Mouse (Mus musculus): ENCODE results near the gene Pogz. TPM values are rescaled to one million over a fixed set of nuclear protein-coding genes. Genes with fewer than 3 reads are reported as not detected.
"Not testable (repeated sequence)": the region's sequence is repeated elsewhere in the genome, so short reads cannot be mapped to it uniquely, and the experiment has no call there.

Pogz gene
- polyA plus RNA-seq, 1 experiment from 2014 or later: 14.5 TPM

DNA sequence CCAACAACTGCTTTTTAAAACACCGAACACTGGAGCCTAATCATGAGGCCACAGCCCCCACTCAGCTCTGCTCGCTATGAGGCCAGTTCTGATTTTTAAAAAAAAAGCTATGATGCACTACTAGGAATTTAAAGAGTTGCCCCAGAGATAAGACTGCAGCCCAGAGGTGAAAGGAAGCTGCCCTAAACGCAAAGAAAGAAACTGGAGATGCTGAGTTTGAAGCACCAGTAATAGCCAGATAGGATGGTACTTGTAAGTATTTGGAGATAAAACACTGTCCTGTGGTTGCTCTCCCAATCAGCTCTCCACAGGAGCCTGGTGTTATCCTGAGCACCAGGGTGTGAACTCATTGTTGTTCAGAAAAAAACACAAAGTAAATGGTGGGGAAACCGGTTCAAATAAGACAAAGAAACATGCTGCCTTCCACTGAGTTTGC, 89.0 kb downstream of the Pogz start:
- not testable (repeated sequence) for H3K27ac ChIP-seq (replicated peaks in 1 of 2; ENCODE audit: control insufficient read depth in 1 of 2, insufficient read depth in 1 of 2, low read depth in 2 of 2, low read length in 2 of 2); H3K27me3 ChIP-seq (ENCODE audit: control insufficient read depth, insufficient read depth, low read length); ATAC-seq (ENCODE audit: insufficient number of reproducible peaks, insufficient read depth, low FRiP score, low read depth); H3K9ac ChIP-seq (ENCODE audit: low read length); H3K36me3 ChIP-seq (ENCODE audit: control insufficient read depth, insufficient read depth, low read length); H3K4me1 ChIP-seq (ENCODE audit: control insufficient read depth in 2 of 2, insufficient read depth in 2 of 2, low read length in 2 of 2); H3K4me2 ChIP-seq (ENCODE audit: low read length); H3K4me3 ChIP-seq (ENCODE audit: control insufficient read depth in 1 of 2, insufficient read depth in 1 of 2, low read depth in 1 of 2, low read length in 2 of 2); H3K9me3 ChIP-seq (ENCODE audit: control insufficient read depth, low read length)
- 16% methylated on average over 4 of the region's 4 CpGs for WGBS

DNA sequence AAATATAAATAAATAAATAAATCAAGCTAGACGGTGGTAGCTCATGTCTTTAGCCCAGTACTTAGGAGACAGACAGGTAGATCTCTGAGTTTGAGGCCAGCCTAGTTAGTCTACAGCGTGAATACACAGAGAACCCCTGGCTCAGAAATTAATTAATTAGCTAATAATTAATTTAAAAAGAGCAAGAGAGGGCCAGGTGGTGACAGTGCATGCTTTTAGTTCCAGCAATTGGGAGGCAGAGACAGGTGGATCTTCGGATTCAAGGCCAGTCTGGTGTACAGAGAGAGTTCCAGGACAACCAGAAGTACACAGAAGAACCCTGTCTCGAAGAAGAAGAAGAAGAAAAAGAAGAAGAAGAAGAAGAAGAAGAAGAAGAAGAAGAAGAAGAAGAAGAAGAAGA, 91.6 kb downstream of the Pogz start:
- H3K4me2 ChIP-seq (ENCODE audit: low read length); H3K27ac ChIP-seq (replicated peaks in 1 of 2; ENCODE audit: control insufficient read depth in 1 of 2, insufficient read depth in 1 of 2, low read depth in 2 of 2, low read length in 2 of 2); ATAC-seq (ENCODE audit: insufficient number of reproducible peaks, insufficient read depth, low FRiP score, low read depth); H3K9me3 ChIP-seq (ENCODE audit: control insufficient read depth, low read length); H3K9ac ChIP-seq (ENCODE audit: low read length); H3K27me3 ChIP-seq (ENCODE audit: control insufficient read depth, insufficient read depth, low read length); H3K36me3 ChIP-seq (ENCODE audit: control insufficient read depth, insufficient read depth, low read length); H3K4me3 ChIP-seq (ENCODE audit: control insufficient read depth in 1 of 2, insufficient read depth in 1 of 2, low read depth in 1 of 2, low read length in 2 of 2): not testable (repeated sequence)
- H3K4me1 ChIP-seq (ENCODE audit: control insufficient read depth in 2 of 2, insufficient read depth in 2 of 2, low read length in 2 of 2): peaks cover 8 to 10% of the 10 kb centered on the region in 2 experiments
- 76% methylated on average over 4 of the region's 4 CpGs for WGBS

DNA sequence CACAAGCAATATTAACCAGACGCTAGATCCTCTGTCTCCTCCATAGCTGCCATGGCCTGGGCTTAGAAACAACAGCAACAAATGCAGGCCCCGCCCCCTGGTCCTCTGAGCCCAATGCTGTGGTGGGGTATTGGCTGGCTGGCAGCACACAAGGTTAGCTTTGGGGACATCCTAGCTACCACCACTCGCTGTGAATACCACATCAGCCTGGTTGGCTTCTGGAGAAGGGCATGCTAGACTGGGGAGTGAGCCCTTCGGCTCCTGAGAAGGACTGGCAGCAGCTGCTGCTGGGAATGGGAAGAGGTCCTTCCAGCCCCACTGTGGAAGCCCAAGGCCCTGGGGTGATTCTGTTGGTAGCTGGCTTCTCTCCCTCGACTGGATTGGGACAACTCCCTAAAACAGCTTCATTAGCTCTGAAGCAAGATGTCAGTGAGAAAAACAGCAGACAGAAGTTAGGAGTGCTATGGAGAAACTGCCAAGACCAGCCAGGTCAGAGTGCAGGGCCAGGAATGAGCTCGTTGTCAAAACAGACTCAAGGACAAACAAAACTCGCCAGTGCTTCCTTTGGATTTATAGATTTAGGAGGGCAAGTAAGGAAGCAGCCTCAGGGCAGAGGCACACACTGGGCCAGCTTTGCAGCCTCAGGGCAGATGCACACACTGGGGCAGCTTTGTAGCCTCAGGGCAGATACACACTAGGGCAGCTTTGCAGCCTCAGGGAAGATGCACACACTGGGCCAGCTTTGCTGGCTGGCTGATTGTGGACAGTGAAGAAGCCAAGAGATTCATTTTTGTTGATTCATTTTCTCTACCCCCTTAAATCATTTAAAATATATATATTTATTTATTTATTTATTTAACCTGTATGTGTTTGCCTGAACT, 93.3 kb downstream of the Pogz start:
- H3K9ac ChIP-seq (ENCODE audit: low read length); H3K4me2 ChIP-seq (ENCODE audit: low read length); ATAC-seq (ENCODE audit: insufficient number of reproducible peaks, insufficient read depth, low FRiP score, low read depth); H3K27me3 ChIP-seq (ENCODE audit: control insufficient read depth, insufficient read depth, low read length); H3K36me3 ChIP-seq (ENCODE audit: control insufficient read depth, insufficient read depth, low read length); H3K4me3 ChIP-seq (ENCODE audit: control insufficient read depth in 1 of 2, insufficient read depth in 1 of 2, low read depth in 1 of 2, low read length in 2 of 2); H3K27ac ChIP-seq (replicated peaks in 1 of 2; ENCODE audit: control insufficient read depth in 1 of 2, insufficient read depth in 1 of 2, low read depth in 2 of 2, low read length in 2 of 2); H3K9me3 ChIP-seq (ENCODE audit: control insufficient read depth, low read length): not testable (repeated sequence)
- H3K4me1 ChIP-seq (ENCODE audit: control insufficient read depth in 2 of 2, insufficient read depth in 2 of 2, low read length in 2 of 2): peaks cover 8 to 10% of the 10 kb centered on the region in 2 experiments
- 41% methylated on average over 7 of the region's 7 CpGs for WGBS

DNA sequence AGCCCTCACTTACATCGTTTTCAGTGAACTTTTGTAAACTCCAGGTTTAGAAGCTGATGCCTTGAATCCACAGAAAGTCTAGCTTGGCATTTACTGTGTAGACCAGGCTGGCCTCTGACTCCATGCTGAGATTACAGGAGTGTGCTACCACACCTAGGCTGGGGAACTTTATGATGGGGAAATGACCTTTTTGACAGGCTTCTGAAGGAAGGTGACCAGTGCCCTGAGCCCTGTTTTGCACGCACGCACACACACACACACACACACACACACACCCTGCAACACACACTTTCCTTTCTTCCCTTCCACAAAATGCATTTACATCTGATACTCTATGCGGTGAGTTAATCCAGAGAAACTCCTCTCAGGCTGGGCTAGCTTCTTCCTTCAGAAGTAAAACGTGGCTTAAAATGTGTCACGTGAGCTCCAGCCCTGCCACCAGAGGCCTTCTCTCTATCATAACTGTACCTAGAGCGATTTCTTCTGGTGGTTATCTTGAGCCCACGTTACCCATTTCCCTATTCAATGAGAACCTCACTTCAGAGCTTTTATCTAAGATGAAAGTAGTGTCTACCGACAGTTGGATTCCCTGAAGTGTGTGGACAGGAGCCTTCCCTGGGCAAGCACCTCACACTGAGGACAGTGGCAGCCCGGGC, 94.2 kb downstream of the Pogz start:
- not testable (repeated sequence) for H3K27ac ChIP-seq (replicated peaks in 1 of 2; ENCODE audit: control insufficient read depth in 1 of 2, insufficient read depth in 1 of 2, low read depth in 2 of 2, low read length in 2 of 2); ATAC-seq (ENCODE audit: insufficient number of reproducible peaks, insufficient read depth, low FRiP score, low read depth); H3K36me3 ChIP-seq (ENCODE audit: control insufficient read depth, insufficient read depth, low read length); H3K9me3 ChIP-seq (ENCODE audit: control insufficient read depth, low read length); H3K4me2 ChIP-seq (ENCODE audit: low read length); H3K4me3 ChIP-seq (ENCODE audit: control insufficient read depth in 1 of 2, insufficient read depth in 1 of 2, low read depth in 1 of 2, low read length in 2 of 2); H3K9ac ChIP-seq (ENCODE audit: low read length); H3K27me3 ChIP-seq (ENCODE audit: control insufficient read depth, insufficient read depth, low read length)
- 60% methylated on average over 10 of the region's 10 CpGs for WGBS
- peaks cover 8 to 12% of the 10 kb centered on the region in 2 experiments for H3K4me1 ChIP-seq (ENCODE audit: control insufficient read depth in 2 of 2, insufficient read depth in 2 of 2, low read length in 2 of 2)

Other genes starting within 250 kb of the Pogz start
- gene Gm10972, start 194.5 kb upstream of the Pogz start, polyA plus RNA-seq (2014; fragmentation: Nextera tagmentation; extraction: Ambion mirVana): not detected in 2 replicates
- gene Tuft1, start 178.7 kb upstream of the Pogz start, polyA plus RNA-seq (2014; fragmentation: Nextera tagmentation; extraction: Ambion mirVana): 7.1 and 7.2 TPM in 2 replicates
- gene Selenbp2, start 144.0 kb upstream of the Pogz start, polyA plus RNA-seq (2014; fragmentation: Nextera tagmentation; extraction: Ambion mirVana): 2.2 and 3.1 TPM in 2 replicates
- gene Cgn, start 51.1 kb upstream of the Pogz start, polyA plus RNA-seq (2014; fragmentation: Nextera tagmentation; extraction: Ambion mirVana): 0.78 and 1.1 TPM in 2 replicates
- gene Psmb4, start 49.4 kb downstream of the Pogz start, polyA plus RNA-seq (2014; fragmentation: Nextera tagmentation; extraction: Ambion mirVana): 296 and 297 TPM in 2 replicates
- gene Selenbp1, start 95.5 kb downstream of the Pogz start, polyA plus RNA-seq (2014; fragmentation: Nextera tagmentation; extraction: Ambion mirVana): 71.7 and 74.5 TPM in 2 replicates
- gene Rfx5, start 116.5 kb downstream of the Pogz start, polyA plus RNA-seq (2014; fragmentation: Nextera tagmentation; extraction: Ambion mirVana): 6.9 and 8.1 TPM in 2 replicates
- gene Pi4kb, start 137.2 kb downstream of the Pogz start, polyA plus RNA-seq (2014; fragmentation: Nextera tagmentation; extraction: Ambion mirVana): 17.4 and 21.8 TPM in 2 replicates
- gene Zfp687, start 177.9 kb downstream of the Pogz start, polyA plus RNA-seq (2014; fragmentation: Nextera tagmentation; extraction: Ambion mirVana): 13.5 and 16.9 TPM in 2 replicates
- gene Psmd4, start 205.0 kb downstream of the Pogz start, polyA plus RNA-seq (2014; fragmentation: Nextera tagmentation; extraction: Ambion mirVana): 176 and 188 TPM in 2 replicates

Data from heart, embryonic 14.5 days (tissue).